Mouse (Mus musculus) kidney, adult 9 months (tissue): ENCODE results near the gene Olfr816.
"Not testable (repeated sequence)": the region's sequence is repeated elsewhere in the genome, so short reads cannot be mapped to it uniquely, and the experiment has no call there.

Source experiments
- DNase-seq: peaks from one replicate; pipeline ENCODE4 v3.0.0; 2022

Gene Olfr816

DNA sequence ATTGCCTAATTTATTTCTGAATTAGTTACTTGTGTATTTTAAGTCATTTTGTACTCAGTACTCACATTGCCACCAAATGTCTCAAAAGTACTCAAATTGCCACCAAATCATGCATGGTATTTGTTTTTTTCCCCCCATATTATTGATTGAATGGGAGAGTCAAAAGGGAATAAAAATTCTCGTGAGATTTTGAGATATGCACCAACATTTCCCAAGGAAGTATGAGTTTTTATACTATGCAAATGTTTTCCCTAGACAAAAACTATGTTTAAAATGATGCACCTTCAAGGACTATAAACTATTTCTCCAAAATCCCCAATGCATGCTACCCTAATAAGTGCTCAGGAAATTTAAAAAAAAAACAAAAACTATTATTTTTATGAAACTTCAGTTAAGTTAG lies at the start of gene Olfr816:
Olfr816 (minus strand) TSS at position 101 of the 400 bp plus-strand sequence.
- DNase-seq, result no peak

GRCm38 (mm10) chr10:129949000-129949399 lies 33.6 kb upstream of the Olfr816 start, which contains the start of gene Olfr818:
Gene Olfr818 (minus strand): TSS chr10:129949100.
- DNase-seq, result no peak

- DNase-seq, result not testable (repeated sequence)
These were observed 9.6 kb downstream of the Olfr816 start, which contains the start of gene Olfr815 for GRCm38 (mm10) chr10:129905767-129906166. Gene Olfr815 (minus strand): TSS chr10:129905867.

DNA sequence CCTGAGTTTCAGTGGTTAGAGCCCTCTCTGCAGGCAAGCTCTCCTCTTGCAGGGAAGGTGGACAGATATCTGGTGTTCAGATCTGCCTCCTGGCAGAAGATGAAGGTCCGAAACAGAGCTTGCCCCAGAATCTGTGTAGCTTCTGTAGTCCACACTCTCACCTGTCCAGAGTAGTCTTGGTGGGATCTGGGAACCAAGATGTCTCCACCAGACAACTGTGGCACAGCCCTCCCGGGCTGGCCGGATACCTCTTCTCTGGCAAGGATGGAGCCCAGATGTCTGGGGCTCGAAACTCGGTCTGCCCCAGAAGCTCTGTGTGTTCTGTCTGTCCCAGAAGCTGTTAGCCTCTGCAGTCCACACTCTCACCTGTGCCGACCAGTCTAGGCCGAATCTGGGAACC lies 29.5 kb downstream of the Olfr816 start:
- DNase-seq, result no peak

DNA sequence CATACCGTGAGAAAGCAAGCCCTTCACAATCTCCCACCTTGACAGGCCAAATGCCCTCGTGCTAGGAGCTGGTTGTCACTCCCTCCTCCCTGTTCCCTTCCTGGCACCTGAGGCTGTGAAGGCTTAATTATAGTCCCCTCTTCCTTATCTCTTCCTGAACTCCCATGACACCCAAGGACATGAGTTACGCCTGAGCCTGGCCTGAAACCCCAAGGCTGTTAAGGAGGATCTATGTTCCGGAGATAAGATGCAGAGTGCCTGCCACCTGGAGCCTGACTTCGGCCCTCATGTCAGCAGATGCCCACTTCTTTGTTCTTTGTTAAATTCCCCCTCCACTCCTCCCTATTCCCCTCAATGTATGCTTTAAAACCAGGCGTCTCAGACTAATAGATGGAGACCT lies 29.9 kb downstream of the Olfr816 start:
- DNase-seq, result not testable (repeated sequence)

- not testable (repeated sequence) for DNase-seq
These were observed 35.6 kb downstream of the Olfr816 start, which contains the start of gene Olfr814 for GRCm38 (mm10) chr10:129879751-129880150. Gene Olfr814 (minus strand): TSS chr10:129879851.
